Mouse (Mus musculus) limb, embryonic 12.5 days (tissue): ENCODE results near the gene Crebbp. TPM values are rescaled to one million over a fixed set of nuclear protein-coding genes. Genes with fewer than 3 reads are reported as not detected.

Experiments
- ATAC-seq: fragments of 200-750 bp; cut with Nextera tagmentation; 2 replicates; pipeline ENCODE4 v1.8.0; 2017; ENCODE audit warnings: low read depth, moderate TSS enrichment; ENCODE audit not compliant: insufficient number of reproducible peaks, insufficient read depth, low FRiP score, low TSS enrichment
- H3K27ac ChIP-seq: fragments of 300-500 bp; sonication (generic); 2 replicates; pipeline ENCODE4 v1.5.1; 2016; ENCODE audit warnings: mild to moderate bottlenecking, moderate library complexity
- H3K27me3 ChIP-seq: fragments of 300-500 bp; sonication (generic); 2 replicates; pipeline ENCODE4 v1.6.1; 2016; ENCODE audit warnings: mild to moderate bottlenecking, moderate library complexity
- H3K36me3 ChIP-seq: fragments of 300-500 bp; sonication (generic); 2 replicates; pipeline ENCODE4 v1.6.1; 2016; ENCODE audit warnings: mild to moderate bottlenecking, moderate library complexity
- H3K4me1 ChIP-seq: fragments of 300-500 bp; sonication (generic); replicated peaks from 2 replicates; pipeline ENCODE4 v1.6.1; 2016
- H3K4me2 ChIP-seq: fragments of 300-500 bp; sonication (generic); 2 replicates; pipeline ENCODE4 v1.6.1; 2016; ENCODE audit warnings: mild to moderate bottlenecking, moderate library complexity
- H3K4me3 ChIP-seq: fragments of 300-500 bp; sonication (generic); replicated peaks from 2 replicates; pipeline ENCODE4 v1.5.1; 2016; ENCODE audit warnings: mild to moderate bottlenecking
- H3K9ac ChIP-seq: fragments of 300-500 bp; sonication (generic); replicated peaks from 2 replicates; pipeline ENCODE4 v1.6.1; 2016; ENCODE audit warnings: mild to moderate bottlenecking, moderate library complexity
- H3K9me3 ChIP-seq: fragments of 300-500 bp; sonication (generic); 2 replicates; pipeline ENCODE4 v1.6.1; 2016; ENCODE audit warnings: mild to moderate bottlenecking, moderate library complexity
- WGBS: fragments of 180-500 bp; shearing (Covaris S2); methylation state at CpG from one replicate; pipeline ENCODE4 v1.1.7; 2016; 5-methylcytosine and 5-hydroxymethylcytosine counted together
- polyA plus RNA-seq: library from polyadenylated mRNA; unstranded; fragments of >200 nt; fragmentation: Nextera tagmentation; extraction: Ambion mirVana; gene quantifications from 2 replicates; pipeline ENCODE4 v1.2.1, GENCODE M21; 2016

Gene Crebbp
- polyA plus RNA-seq, 1 experiment from 2014 or later: 44.1 TPM

DNA sequence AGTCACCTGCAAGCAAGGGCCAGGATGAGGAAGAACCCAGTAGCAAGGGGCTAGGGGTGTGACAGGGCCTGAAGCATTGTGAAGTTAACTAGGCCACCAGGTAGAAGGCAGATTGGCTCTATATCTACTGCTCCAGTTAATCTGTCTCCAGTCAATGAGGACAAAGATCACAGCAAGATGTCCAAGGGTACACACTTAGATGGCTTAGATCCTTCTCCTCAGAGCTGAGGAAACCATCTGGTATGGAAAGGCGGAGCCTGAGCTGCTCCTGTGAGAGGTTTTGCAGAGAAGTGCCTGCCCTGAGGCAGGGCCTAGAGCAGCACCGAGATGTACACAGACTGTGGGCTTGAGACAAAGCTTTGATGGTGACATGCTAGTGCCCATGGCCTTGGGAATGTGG is 169.7 kb downstream of the Crebbp start:
- ATAC-seq: no peak
- Histone ChIP-seq H3K4me1 (no peaks in the 10 kb centered on the region), H3K9me3 (no peaks in the 10 kb centered on the region), H3K36me3 (peaks cover 93% of the 10 kb centered on the region), H3K27ac (no peak overlapping the region), H3K9ac (no peak overlapping the region), H3K4me2 (no peak overlapping the region), H3K27me3 (no peaks in the 10 kb centered on the region), H3K4me3 (no peak overlapping the region)
- 92% methylated on average over 2 of the region's 2 CpGs for WGBS

DNA sequence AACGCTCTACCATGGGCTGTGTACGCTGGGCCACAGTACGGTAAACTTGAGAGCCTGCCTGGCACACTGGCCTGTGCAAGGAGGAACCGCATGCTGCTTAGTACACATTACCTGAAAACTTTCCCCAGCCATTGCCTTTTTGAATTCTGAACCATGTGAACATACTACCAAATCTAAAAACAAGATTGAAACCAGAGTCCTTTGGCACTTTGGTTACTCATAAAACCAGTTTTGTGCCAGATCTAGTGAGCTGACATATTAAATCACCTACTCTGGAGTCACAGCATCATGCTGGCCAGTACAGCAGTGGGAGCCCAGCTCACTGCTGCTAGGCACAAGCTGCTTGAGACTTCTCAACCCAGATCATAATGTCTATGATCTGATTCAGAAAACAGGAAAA is 172.2 kb downstream of the Crebbp start:
- Histone ChIP-seq H3K4me1 (no peaks in the 10 kb centered on the region), H3K9me3 (no peaks in the 10 kb centered on the region), H3K27me3 (no peaks in the 10 kb centered on the region), H3K4me3 (no peak overlapping the region), H3K36me3 (peaks cover 94% of the 10 kb centered on the region), H3K9ac (no peak overlapping the region), H3K27ac (no peak overlapping the region), H3K4me2 (no peak overlapping the region)
- no peak for ATAC-seq
- WGBS: 92% methylated on average over 4 of the region's 4 CpGs

DNA sequence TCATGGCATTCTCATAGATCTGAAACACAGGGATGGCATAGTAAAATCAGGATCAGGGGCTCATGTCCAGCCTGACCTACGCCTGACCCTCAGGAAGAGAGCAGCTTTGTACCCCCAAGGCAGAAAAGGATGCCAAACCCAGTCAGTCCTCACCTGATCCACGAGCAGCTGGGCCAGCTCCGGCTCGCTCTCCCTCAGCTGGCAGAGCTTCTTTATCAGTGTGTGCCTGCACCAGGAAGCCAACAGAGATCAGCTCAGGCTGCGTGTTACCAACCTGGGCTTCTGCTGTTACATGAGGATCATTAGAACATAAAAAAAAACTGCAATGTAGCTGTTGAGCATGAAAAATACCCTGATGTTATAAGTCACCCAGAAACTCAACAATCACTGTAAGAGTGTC is 173.6 kb downstream of the Crebbp start:
- WGBS: 92% methylated on average over 5 of the region's 5 CpGs
- H3K36me3 ChIP-seq: peaks cover 85% of the 10 kb centered on the region

DNA sequence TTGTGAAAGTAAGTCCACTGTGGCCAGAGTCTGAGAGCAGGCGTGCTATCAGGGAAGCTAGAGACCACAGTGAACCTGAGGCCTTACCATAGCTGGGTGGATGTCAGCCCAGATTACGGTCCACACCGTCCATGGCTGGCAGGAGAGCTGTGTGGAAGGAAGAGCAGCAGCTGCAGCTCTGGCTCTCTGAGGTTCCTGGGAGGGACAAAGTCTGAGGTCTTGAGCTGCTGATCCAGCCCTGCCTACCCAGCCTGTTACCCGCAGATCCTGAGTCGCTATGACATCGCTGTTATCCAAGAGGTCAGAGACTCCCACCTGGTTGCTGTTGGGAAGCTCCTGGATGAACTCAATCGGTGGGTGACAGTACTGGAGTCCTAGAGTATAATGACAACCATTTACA is 176.1 kb downstream of the Crebbp start:
- Histone ChIP-seq H3K4me2 (no peak overlapping the region), H3K4me1 (no peaks in the 10 kb centered on the region), H3K4me3 (no peak overlapping the region), H3K9me3 (no peaks in the 10 kb centered on the region), H3K27ac (no peak overlapping the region), H3K27me3 (no peaks in the 10 kb centered on the region), H3K9ac (no peak overlapping the region), H3K36me3 (peaks cover 62% of the 10 kb centered on the region)
- WGBS: 95% methylated on average over 7 of the region's 7 CpGs
- no peak for ATAC-seq

More for the DNA sequence above, 173.6 kb downstream of the Crebbp start:
- ATAC-seq: no peak
- Histone ChIP-seq H3K9me3 (no peaks in the 10 kb centered on the region), H3K27ac (no peak overlapping the region), H3K4me3 (no peak overlapping the region), H3K27me3 (no peaks in the 10 kb centered on the region), H3K9ac (no peak overlapping the region), H3K4me1 (no peaks in the 10 kb centered on the region), H3K4me2 (no peak overlapping the region)

DNA sequence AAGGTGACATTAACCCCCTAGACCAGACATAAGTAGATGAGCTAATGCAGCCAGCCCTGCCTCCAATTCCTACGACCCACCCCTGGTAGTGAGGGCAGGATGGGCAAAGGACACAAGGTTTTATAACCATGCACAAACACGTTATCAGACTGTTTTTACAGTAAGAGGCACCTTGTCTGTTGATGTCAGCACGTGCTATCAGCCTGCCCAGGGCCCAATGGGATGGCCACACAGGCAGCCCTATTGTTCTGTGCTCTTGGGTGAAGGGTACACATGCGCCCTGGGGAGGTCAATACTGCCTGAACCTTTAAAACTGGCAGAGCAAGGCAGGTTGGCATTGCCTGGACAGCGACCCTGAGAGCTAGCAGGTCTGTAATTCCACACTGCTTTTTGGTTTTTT is 177.0 kb downstream of the Crebbp start, which contains the start of gene Dnase1:
Gene Dnase1 (plus strand): TSS at position 136 of the 400 bp plus-strand sequence.
- peaks cover 55% of the 10 kb centered on the region for H3K36me3 ChIP-seq
- 87% methylated on average over 5 of the region's 5 CpGs for WGBS
- ATAC-seq: no peak
- H3K4me3 ChIP-seq: no peak within 1 kb of the TSS
- no peak within 1 kb of the TSS for H3K27ac ChIP-seq
- no peaks in the 10 kb centered on the region for H3K9me3 ChIP-seq
- H3K4me2 ChIP-seq: no peak within 1 kb of the TSS
- H3K27me3 ChIP-seq: no peaks in the 10 kb centered on the region
- H3K4me1 ChIP-seq: 0 out of 2 replicates have a peak, but pooled peaks cover under 1% of the 10 kb centered on the region
- H3K9ac ChIP-seq: no peak within 1 kb of the TSS

DNA sequence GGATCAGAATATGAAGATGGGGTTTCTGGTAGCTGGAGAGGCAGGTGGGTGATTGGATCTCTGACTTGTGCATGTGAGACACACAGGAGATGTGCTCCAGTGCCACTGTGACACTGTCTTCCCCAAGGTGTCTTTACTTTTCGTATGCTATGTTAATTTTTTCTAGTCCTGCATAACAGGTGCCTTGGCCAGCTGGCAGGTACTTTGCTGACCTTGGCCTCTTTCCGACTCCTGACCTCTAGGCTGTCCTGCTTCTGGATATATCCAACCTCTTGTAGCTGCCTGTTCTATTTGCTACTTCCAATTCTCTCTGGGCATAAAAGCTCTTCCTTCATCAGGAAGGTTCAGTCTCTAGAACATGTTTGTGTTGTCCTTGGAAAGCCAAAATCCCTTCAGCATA is 178.2 kb downstream of the Crebbp start:
- no peak for ATAC-seq
- Histone ChIP-seq H3K36me3 (peaks cover 44% of the 10 kb centered on the region), H3K4me1 (peaks cover 6% of the 10 kb centered on the region; the same call in 1 of the 2 replicates), H3K9ac (no peak overlapping the region), H3K27me3 (no peaks in the 10 kb centered on the region), H3K4me2 (no peak overlapping the region), H3K27ac (no peak overlapping the region), H3K4me3 (no peak overlapping the region), H3K9me3 (no peaks in the 10 kb centered on the region)
- 88% methylated on average over 2 of the region's 2 CpGs for WGBS

DNA sequence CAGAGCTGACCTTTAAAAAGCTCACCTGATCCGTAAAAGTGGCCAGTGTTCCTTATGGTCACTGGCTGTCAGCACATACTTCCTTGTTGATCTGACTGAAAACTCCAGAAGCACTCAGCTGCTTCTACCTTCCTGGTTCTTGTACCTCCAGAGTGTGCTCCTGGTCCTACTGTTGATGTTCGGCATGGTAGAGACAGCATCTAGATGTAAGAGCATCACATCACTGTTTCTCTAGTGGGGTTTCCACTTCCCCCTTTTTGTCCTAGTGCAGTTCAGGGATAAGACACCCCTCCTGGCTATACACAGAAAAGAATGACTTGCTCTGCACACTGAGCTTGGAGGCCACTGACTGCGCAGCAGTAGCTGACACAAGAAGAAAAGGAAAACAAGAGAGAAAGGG is 179.3 kb downstream of the Crebbp start:
- WGBS: 89% methylated on average over 3 of the region's 3 CpGs
- Histone ChIP-seq H3K4me1 (peaks cover 6% of the 10 kb centered on the region; the same call in 1 of the 2 replicates), H3K9me3 (no peaks in the 10 kb centered on the region), H3K36me3 (peaks cover 33% of the 10 kb centered on the region), H3K4me3 (no peak overlapping the region), H3K27me3 (no peaks in the 10 kb centered on the region), H3K27ac (no peak overlapping the region), H3K9ac (no peak overlapping the region), H3K4me2 (no peak overlapping the region)
- no peak for ATAC-seq

DNA sequence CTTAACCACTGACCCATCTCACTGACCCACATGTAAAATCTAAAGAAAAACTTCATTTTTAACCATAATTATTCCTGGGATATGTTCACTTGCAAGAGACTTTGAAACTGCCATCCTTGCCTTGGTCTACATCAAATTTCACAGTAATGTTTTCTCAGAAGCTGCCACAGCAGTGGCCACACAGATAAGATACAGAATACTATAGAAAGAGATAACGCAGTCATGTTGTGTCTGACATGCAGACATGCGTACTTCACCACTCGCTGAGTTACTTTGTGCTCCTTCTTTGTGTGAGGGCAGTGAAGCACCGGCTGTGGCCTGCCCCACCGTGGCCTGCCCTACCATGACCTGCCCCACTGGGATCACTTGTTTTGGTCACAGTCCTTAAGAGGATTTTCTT is 179.8 kb downstream of the Crebbp start:
- Histone ChIP-seq H3K4me2 (no peak overlapping the region), H3K27ac (no peak overlapping the region), H3K36me3 (peaks cover 28% of the 10 kb centered on the region), H3K9me3 (no peaks in the 10 kb centered on the region), H3K27me3 (no peaks in the 10 kb centered on the region), H3K9ac (no peak overlapping the region), H3K4me3 (no peak overlapping the region), H3K4me1 (peaks cover 6% of the 10 kb centered on the region; the same call in 1 of the 2 replicates)
- ATAC-seq: no peak
- 90% methylated on average over 5 of the region's 5 CpGs for WGBS

DNA sequence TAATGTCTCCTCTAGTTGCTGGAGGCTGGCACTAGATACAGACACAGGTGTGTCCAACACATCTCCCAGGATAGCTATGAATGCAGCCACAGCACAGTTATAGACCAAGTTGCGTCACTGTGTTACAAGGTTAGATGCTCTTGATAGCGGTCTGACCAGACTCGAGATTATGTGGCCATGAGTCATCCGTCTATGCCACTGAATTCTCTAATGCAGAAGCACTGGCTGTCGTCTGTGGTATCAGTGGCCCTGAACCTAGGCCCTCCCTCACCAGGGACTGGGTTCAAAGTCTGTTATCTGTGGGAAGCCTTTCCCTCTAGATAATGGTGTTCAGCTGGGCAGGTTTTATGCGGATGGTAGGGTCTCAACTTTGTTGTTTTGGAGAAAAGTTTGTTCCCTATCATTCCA is 181.5 kb downstream of the Crebbp start:
- 0 out of 2 replicates have a peak, but pooled peaks cover 5% of the 10 kb centered on the region for H3K9me3 ChIP-seq
- WGBS: 90% methylated on average over 6 of the region's 6 CpGs
- H3K9ac ChIP-seq: no peak overlapping the region
- ATAC-seq: no peak
- H3K4me3 ChIP-seq: no peak overlapping the region
- peaks cover 6% of the 10 kb centered on the region; the same call in 1 of the 2 replicates for H3K4me1 ChIP-seq
- peaks cover 12% of the 10 kb centered on the region for H3K36me3 ChIP-seq
- H3K27me3 ChIP-seq: no peaks in the 10 kb centered on the region
- no peak overlapping the region for H3K27ac ChIP-seq
- no peak overlapping the region for H3K4me2 ChIP-seq

DNA sequence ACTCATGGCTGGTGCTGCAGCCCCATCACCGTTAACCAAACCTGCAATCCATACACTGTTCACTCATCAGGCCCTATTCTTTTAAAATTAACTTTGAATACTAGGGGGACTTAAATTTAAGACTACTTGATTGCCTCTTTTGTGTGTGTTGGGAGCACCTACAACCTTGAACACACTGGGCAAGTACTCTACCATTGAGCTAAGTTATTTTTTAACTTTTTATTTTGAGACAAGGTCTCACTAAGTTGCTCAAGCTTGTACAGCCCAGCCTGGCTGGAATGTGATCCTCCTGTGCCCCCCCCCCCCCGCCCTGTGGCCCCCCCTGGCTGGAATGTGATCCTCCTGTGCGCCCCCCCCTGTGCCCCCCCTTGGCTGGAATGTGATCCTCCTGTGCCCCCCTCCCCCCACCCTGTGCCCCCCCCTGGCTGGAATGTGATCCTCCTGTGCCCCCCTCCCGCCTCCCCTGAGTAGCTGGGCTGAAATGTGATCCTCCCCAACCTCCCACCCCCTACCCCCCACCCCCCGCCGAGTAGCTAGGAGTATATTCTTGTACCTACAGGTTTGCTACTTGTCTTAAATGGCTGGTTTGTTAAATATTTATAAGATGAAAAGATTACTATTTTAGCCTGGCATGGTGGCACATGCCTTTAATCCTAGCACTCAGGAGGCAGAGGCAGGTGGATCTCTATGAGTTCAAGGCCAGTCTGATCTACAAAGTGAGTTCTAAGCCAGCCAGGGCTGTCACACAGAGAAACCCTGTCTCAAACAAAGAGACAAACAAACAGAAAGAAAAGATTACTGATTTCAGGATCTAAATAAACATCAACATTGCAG is 182.1 kb downstream of the Crebbp start:
- 58% methylated on average over 6 of the region's 6 CpGs for WGBS
- Histone ChIP-seq H3K4me2 (no peak overlapping the region), H3K27me3 (no peaks in the 10 kb centered on the region), H3K9me3 (0 out of 2 replicates have a peak, but pooled peaks cover 5% of the 10 kb centered on the region), H3K4me1 (peaks cover 6% of the 10 kb centered on the region; the same call in 1 of the 2 replicates), H3K27ac (no peak overlapping the region), H3K36me3 (peaks cover 5% of the 10 kb centered on the region), H3K4me3 (no peak overlapping the region), H3K9ac (no peak overlapping the region)
- ATAC-seq: no peak
